Mouse (Mus musculus) midbrain, embryonic 16.5 days (tissue): ENCODE measurements at regions not wholly inside any gene's neighbourhood (a gene's known extent, or its start where the extent isn't known, plus 50 kb on each side); places are given as distances from the start of the nearest gene placed in this dataset.

Experiments
- ATAC-seq: fragments of 200-750 bp; cut with Nextera tagmentation; 2 replicates; pipeline ENCODE4 v1.8.0; 2017; ENCODE audit warnings: moderate TSS enrichment
- H3K27ac ChIP-seq: fragments of 300-500 bp; sonication (generic); 2 replicates; pipeline ENCODE4 v1.5.1; 2014; ENCODE audit warnings: mild to moderate bottlenecking, low read length, mixed read lengths
- H3K27me3 ChIP-seq: fragments of 300-500 bp; sonication (generic); 2 replicates; pipeline ENCODE4 v1.6.1; 2014; ENCODE audit warnings: low read depth, low read length, mixed read lengths; ENCODE audit not compliant: control insufficient read depth, insufficient read depth
- H3K36me3 ChIP-seq: fragments of 300-500 bp; sonication (generic); 2 replicates; pipeline ENCODE4 v1.6.1; 2014; ENCODE audit warnings: mild to moderate bottlenecking, low read length, moderate library complexity, mixed read lengths; ENCODE audit not compliant: control insufficient read depth, insufficient read depth
- H3K4me1 ChIP-seq: fragments of 300-500 bp; sonication (generic); 2 replicates; pipeline ENCODE4 v1.6.1; 2014; ENCODE audit warnings: mild to moderate bottlenecking, low read length, mixed read lengths; ENCODE audit not compliant: control insufficient read depth, insufficient read depth
- H3K4me2 ChIP-seq: fragments of 300-500 bp; sonication (generic); 2 replicates; pipeline ENCODE4 v1.6.1; 2014; ENCODE audit warnings: mild to moderate bottlenecking, low read length, mixed read lengths
- H3K4me3 ChIP-seq: fragments of 300-500 bp; sonication (generic); 2 replicates; pipeline ENCODE4 v1.5.1; 2014; ENCODE audit warnings: low read depth, mild to moderate bottlenecking, low read length, moderate library complexity, mixed read lengths
- H3K9ac ChIP-seq: fragments of 300-500 bp; sonication (generic); 2 replicates; pipeline ENCODE4 v1.6.1; 2014; ENCODE audit warnings: low read depth, low read length, mixed read lengths
- H3K9me3 ChIP-seq: fragments of 300-500 bp; sonication (generic); replicated peaks from 2 replicates; pipeline ENCODE4 v1.6.1; 2014; ENCODE audit warnings: mild to moderate bottlenecking, low read length, mixed read lengths; ENCODE audit not compliant: control insufficient read depth, poor library complexity, severe bottlenecking
- WGBS: fragments of 180-500 bp; shearing (Covaris S2); extraction: QIAGEN DNeasy Blood & Tissue Kit; methylation state at CpG from one replicate; pipeline ENCODE4 v1.1.7; 2014; 5-methylcytosine and 5-hydroxymethylcytosine counted together

DNA sequence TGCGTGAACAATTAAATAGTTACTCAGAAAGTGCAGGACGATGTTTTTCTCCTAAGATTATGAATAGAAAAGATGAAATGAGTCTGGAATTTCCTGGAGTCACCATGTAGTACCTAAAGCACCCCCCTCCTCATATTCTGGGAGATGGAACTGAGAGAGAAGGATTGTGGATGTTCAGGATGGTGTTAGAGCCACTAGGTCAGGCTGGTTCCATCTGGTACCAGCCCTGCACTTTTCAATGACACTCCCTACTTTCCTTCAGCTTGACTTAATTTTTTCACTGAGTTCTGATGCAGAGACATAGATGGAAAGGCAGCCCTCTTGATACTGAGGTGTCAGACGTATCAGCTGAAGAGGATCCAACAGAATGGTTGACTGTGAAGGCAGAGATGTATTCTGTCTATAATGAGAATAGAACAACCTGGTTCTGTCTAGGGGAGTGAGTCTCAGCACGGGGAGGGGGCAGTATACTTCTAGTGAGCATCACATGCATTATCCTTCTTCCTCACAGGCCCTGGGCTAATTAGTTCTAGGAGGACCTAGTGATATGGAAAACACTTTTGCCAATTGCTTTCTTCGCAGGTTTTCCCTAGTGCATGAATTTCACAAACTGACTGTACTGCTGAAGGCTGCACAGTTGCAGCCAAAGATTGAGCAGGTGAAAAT, 60.8 kb upstream of the E2f3 start:
- Histone ChIP-seq H3K9me3 (no peaks in the 10 kb centered on the region), H3K36me3 (no peaks in the 10 kb centered on the region), H3K27ac (no peak overlapping the region), H3K9ac (no peak overlapping the region), H3K4me1 (no peaks in the 10 kb centered on the region), H3K27me3 (no peaks in the 10 kb centered on the region), H3K4me3 (no peak overlapping the region), H3K4me2 (no peak overlapping the region)
- WGBS, result 84% methylated on average over 5 of the region's 5 CpGs
- ATAC-seq, result 0 out of 2 replicates have a peak, but pooled peaks have one; percentile 42

DNA sequence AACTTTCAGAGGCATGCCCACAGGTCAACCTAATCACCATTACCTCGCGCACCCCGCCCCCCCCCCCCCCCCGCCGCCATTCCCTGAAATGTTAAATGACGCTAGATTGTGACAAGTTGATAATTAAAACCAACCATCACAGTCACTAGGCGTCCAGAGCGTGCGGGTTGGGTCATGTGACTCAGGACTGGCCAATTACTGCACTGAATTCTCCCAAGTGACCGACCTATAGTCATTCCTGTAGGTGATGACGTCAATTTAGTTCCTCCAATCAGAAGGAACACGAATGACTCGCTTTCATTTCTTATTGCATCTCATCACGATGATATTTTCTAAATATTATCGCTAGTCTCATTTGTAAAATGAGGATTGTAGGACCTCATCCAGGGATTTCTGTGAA, 60.2 kb upstream of the E2f3 start:
- Histone ChIP-seq H3K9me3 (no peaks in the 10 kb centered on the region), H3K36me3 (no peaks in the 10 kb centered on the region), H3K4me1 (no peaks in the 10 kb centered on the region), H3K4me3 (no peak overlapping the region), H3K27me3 (no peaks in the 10 kb centered on the region), H3K4me2 (no peak overlapping the region), H3K27ac (no peak overlapping the region), H3K9ac (no peak overlapping the region)
- ATAC-seq, result peak; percentile 89
- WGBS, result 73% methylated on average over 15 of the region's 15 CpGs

DNA sequence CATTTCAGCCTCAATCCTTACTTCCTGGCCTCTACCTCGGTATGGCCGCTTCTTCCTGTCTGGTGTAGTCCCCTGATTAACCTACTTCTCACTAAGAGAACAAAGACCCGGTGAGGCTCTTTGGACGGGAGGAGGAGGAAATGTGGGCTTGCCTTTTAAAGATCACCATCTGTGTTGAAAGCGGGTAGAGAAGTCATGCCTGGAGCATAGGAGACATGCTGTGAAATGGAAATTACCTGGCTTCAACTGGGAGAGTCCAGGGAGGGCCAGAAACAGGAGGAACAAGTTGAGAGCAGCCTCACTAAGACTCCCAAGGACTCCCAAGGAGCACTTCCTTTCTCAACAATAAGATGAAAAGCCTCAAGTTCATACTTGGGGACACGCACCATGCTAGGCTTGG, 59.4 kb upstream of the E2f3 start:
- Histone ChIP-seq H3K27ac (no peak overlapping the region), H3K4me2 (no peak overlapping the region), H3K4me1 (no peaks in the 10 kb centered on the region), H3K9ac (no peak overlapping the region), H3K9me3 (no peaks in the 10 kb centered on the region), H3K4me3 (no peak overlapping the region), H3K27me3 (no peaks in the 10 kb centered on the region), H3K36me3 (no peaks in the 10 kb centered on the region)
- WGBS, result 75% methylated on average over 6 of the region's 6 CpGs
- no peak for ATAC-seq

GRCm38 (mm10) chr13:30044790-30045189, 58.9 kb upstream of the E2f3 start:
- no peaks in the 10 kb centered on the region for H3K27me3 ChIP-seq
- H3K36me3 ChIP-seq, result no peaks in the 10 kb centered on the region
- H3K4me2 ChIP-seq, result no peak overlapping the region
- whole genome bisulfite sequencing, result 91% methylated on average over 2 of the region's 2 CpGs
- H3K9me3 ChIP-seq, result no peaks in the 10 kb centered on the region
- H3K27ac ChIP-seq, result no peak overlapping the region
- no peak overlapping the region for H3K9ac ChIP-seq
- no peak overlapping the region for H3K4me3 ChIP-seq
- H3K4me1 ChIP-seq, result no peaks in the 10 kb centered on the region
- no peak for ATAC-seq

GRCm38 (mm10) chr13:30042689-30043320, 56.9 kb upstream of the E2f3 start:
- 74% methylated on average over 15 of the region's 15 CpGs for WGBS
- no peak for ATAC-seq
- Histone ChIP-seq H3K36me3 (no peaks in the 10 kb centered on the region), H3K4me2 (no peak overlapping the region), H3K9me3 (no peaks in the 10 kb centered on the region), H3K4me1 (no peaks in the 10 kb centered on the region), H3K27me3 (no peaks in the 10 kb centered on the region), H3K27ac (no peak overlapping the region), H3K9ac (no peak overlapping the region), H3K4me3 (no peak overlapping the region)

GRCm38 (mm10) chr13:30041501-30042295, 55.8 kb upstream of the E2f3 start:
- ATAC-seq, result no peak
- WGBS, result 91% methylated on average over 3 of the region's 3 CpGs

DNA sequence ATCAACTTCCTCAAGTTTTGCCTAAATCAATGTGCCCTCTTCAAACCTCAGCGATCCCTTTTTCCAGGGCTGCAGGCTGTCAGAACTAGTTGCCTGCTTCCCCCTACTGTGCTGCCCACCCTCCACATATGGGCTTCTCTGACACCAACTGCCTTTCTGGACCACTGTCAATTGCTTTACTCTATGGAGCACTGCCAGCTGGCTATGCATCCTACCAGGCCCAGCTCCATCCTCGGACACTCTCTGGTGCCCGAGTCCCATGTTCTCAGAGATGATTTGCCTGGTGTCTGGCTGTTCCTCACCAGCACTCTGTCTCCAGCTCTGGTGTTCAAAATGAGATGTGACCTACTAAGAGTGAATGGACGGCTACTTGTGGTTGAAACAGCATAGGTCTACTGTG, 54.4 kb upstream of the E2f3 start:
- Histone ChIP-seq H3K9ac (no peak overlapping the region), H3K4me3 (no peak overlapping the region), H3K36me3 (no peaks in the 10 kb centered on the region), H3K4me2 (no peak overlapping the region), H3K27me3 (no peaks in the 10 kb centered on the region), H3K9me3 (no peaks in the 10 kb centered on the region), H3K27ac (no peak overlapping the region), H3K4me1 (no peaks in the 10 kb centered on the region)
- no peak for ATAC-seq
- WGBS, result 86% methylated on average over 4 of the region's 4 CpGs

More at GRCm38 (mm10) chr13:30041501-30042295, 55.8 kb upstream of the E2f3 start:
- Histone ChIP-seq H3K4me2 (no peak overlapping the region), H3K27ac (no peak overlapping the region), H3K4me3 (no peak overlapping the region), H3K9me3 (no peaks in the 10 kb centered on the region), H3K27me3 (no peaks in the 10 kb centered on the region), H3K36me3 (no peaks in the 10 kb centered on the region), H3K9ac (no peak overlapping the region), H3K4me1 (no peaks in the 10 kb centered on the region)

- Histone ChIP-seq H3K27ac (no peak overlapping the region), H3K9me3 (no peaks in the 10 kb centered on the region), H3K4me2 (no peak overlapping the region), H3K36me3 (no peaks in the 10 kb centered on the region), H3K4me3 (no peak overlapping the region), H3K4me1 (no peaks in the 10 kb centered on the region), H3K9ac (no peak overlapping the region), H3K27me3 (no peaks in the 10 kb centered on the region)
- no peak for ATAC-seq
- 82% methylated on average over 2 of the region's 2 CpGs for WGBS
Observed at GRCm38 (mm10) chr13:30039791-30040190, 53.9 kb upstream of the E2f3 start.

DNA sequence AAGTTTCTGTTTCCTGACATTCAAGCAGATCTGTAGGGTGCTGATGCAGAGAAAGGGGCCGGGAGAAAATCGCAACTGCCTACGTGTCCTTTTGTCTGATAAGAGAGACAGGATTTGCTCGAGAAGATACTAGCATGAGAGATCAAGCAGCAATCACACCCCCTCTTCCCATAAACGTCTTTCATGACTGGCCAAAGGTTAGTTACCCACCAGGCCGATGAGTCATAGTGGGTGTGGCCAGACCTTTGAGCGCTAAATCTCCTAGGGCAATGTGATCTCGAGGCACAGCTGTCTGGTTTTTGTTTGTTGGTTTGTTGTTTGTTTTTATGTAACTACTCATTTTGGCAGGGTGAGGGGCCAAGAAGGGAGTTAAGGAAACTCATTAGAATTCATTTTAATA, 50.7 kb upstream of the E2f3 start:
- no peaks in the 10 kb centered on the region for H3K27me3 ChIP-seq
- no peaks in the 10 kb centered on the region for H3K36me3 ChIP-seq
- WGBS, result 74% methylated on average over 8 of the region's 8 CpGs
- no peak overlapping the region for H3K9ac ChIP-seq
- no peaks in the 10 kb centered on the region for H3K9me3 ChIP-seq
- H3K27ac ChIP-seq, result no peak overlapping the region
- H3K4me2 ChIP-seq, result no peak overlapping the region
- no peak for ATAC-seq
- no peaks in the 10 kb centered on the region for H3K4me1 ChIP-seq
- no peak overlapping the region for H3K4me3 ChIP-seq
